Mouse (Mus musculus): ENCODE data around the gene Ctxn2. TPM values are rescaled to one million over a fixed set of nuclear protein-coding genes. Genes with fewer than 3 reads are reported as not detected.
A peak's percentile ranks its signal among the peaks of the same experiment; 100 is the strongest.

Gene Ctxn2
- polyA plus RNA-seq, 1 experiment from 2014 or later = not detected

DNA sequence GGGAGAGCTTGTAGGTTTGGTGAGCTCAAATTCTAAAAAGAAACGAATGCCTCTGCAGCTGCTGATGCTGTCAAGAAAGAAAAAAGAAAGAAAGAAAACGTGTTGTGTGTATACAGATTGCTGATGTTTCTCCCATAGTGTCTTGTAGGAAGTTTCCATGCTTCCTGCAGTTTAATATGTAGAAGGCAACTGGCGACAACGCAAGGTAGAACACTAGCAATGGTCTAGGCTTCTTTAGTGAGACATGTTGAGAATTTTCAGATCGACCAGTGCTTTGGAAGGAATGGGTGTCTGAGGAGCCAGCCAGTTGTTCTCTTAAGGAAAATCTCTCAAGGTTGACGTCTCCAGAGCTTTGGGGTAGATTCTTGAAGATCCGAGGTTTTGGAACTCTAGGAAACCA lies 354 bp downstream of the Ctxn2 start:
- H3K9me3 ChIP-seq = no peaks in the 10 kb centered on the region
- peaks cover 10% of the 10 kb centered on the region; the same call in 1 of the 2 replicates for H3K27me3 ChIP-seq (replicated peaks; ENCODE audit: low read depth, poor library complexity, severe bottlenecking)
- peak overlapping the region; percentile 55 for H3K4me3 ChIP-seq
- no peak for DNase-seq (ENCODE audit: low spot score)
- 31% methylated on average over 7 of the region's 7 CpGs for WGBS
- H3K27ac ChIP-seq (replicated peaks) = no peak overlapping the region
- no peaks in the 10 kb centered on the region for H3K36me3 ChIP-seq (replicated peaks)
- H3K4me1 ChIP-seq = peaks cover 11% of the 10 kb centered on the region

- Histone ChIP-seq H3K9me3 (no peaks in the 10 kb centered on the region), H3K27me3 (replicated peaks; ENCODE audit: low read depth, poor library complexity, severe bottlenecking) (no peaks in the 10 kb centered on the region), H3K4me1 (no peaks in the 10 kb centered on the region), H3K36me3 (replicated peaks) (no peaks in the 10 kb centered on the region), H3K4me3 (no peak overlapping the region), H3K27ac (replicated peaks) (no peak overlapping the region)
- DNase-seq (ENCODE audit: low spot score) = no peak
These were observed 5.8 kb downstream of the Ctxn2 start for GRCm38 (mm10) chr2:125142336-125142735.

DNA sequence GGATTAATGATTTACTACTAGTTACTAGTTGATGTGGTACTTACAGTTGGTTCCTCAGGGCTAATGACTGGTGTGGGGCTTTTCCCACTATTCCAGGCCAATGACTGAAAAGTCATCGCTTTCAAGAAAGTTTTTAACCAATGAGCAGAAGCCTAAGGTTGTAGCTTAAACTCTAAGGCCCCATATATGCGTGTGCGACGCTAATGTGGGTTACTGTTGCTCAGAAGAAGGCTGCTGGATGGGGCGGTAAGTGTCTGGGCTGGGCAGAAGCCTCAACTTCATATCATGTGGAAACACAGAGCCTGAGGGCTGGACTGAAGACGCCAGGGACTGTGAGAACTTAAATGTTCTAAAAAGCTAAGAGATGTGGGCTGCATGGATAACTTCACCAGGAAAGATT lies 15.9 kb downstream of the Ctxn2 start, which contains the start of gene Slc12a1:
Slc12a1 (plus strand) TSS at position 118 of the 400 bp plus-strand sequence.
- Histone ChIP-seq H3K9me3 (no peaks in the 10 kb centered on the region), H3K4me1 (peaks cover 14% of the 10 kb centered on the region), H3K36me3 (replicated peaks) (no peaks in the 10 kb centered on the region), H3K4me3 (no peak within 1 kb of the TSS), H3K27ac (replicated peaks) (no peak within 1 kb of the TSS), H3K27me3 (replicated peaks; ENCODE audit: low read depth, poor library complexity, severe bottlenecking) (no peaks in the 10 kb centered on the region)
- DNase-seq (ENCODE audit: low spot score) = no peak
- WGBS = 85% methylated on average over 6 of the region's 6 CpGs

GRCm38 (mm10) chr2:125154294-125154693 lies 17.8 kb downstream of the Ctxn2 start:
- peaks cover 14% of the 10 kb centered on the region for H3K4me1 ChIP-seq
- H3K27me3 ChIP-seq (replicated peaks; ENCODE audit: low read depth, poor library complexity, severe bottlenecking) = no peaks in the 10 kb centered on the region
- WGBS = 82% methylated on average over 9 of the region's 9 CpGs
- H3K36me3 ChIP-seq (replicated peaks) = no peaks in the 10 kb centered on the region
- no peak for DNase-seq (ENCODE audit: low spot score)
- no peak overlapping the region for H3K27ac ChIP-seq (replicated peaks)
- H3K9me3 ChIP-seq = no peaks in the 10 kb centered on the region
- no peak overlapping the region for H3K4me3 ChIP-seq

DNA sequence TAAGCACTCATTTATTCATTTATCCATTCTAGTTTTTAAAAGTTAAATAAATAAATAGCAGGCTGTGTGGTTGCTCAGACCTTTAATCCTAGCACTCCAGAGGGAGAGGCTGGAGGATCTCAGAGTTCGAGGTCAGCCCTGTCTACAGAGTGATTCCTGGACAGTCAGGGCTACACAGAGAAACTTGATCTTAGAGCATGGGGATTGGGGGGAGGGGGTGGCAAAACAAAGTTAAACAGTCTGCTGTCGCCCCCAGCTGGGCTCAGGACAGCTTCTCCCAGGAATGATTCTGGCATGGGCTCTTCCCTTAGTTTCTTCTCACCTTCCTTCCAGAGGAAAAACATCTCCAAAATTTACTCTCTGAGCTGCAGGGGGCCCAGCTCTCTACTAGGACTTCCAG lies 19.0 kb downstream of the Ctxn2 start:
- no peaks in the 10 kb centered on the region for H3K9me3 ChIP-seq
- no peaks in the 10 kb centered on the region for H3K27me3 ChIP-seq (replicated peaks; ENCODE audit: low read depth, poor library complexity, severe bottlenecking)
- H3K4me1 ChIP-seq = peaks cover 14% of the 10 kb centered on the region
- 6% methylated on average over 2 of the region's 2 CpGs for WGBS
- DNase-seq (ENCODE audit: low spot score) = peak; percentile 65
- no peak overlapping the region for H3K4me3 ChIP-seq
- H3K27ac ChIP-seq (replicated peaks) = no peak overlapping the region
- no peaks in the 10 kb centered on the region for H3K36me3 ChIP-seq (replicated peaks)

GRCm38 (mm10) chr2:125162012-125162470 lies 25.5 kb downstream of the Ctxn2 start:
- no peaks in the 10 kb centered on the region for H3K36me3 ChIP-seq (replicated peaks)
- no peak for DNase-seq (ENCODE audit: low spot score)
- 80% methylated on average over 4 of the region's 4 CpGs for WGBS
- no peaks in the 10 kb centered on the region; the same call in 1 of the 2 replicates for H3K4me1 ChIP-seq
- H3K4me3 ChIP-seq = no peak overlapping the region
- no peak overlapping the region for H3K27ac ChIP-seq (replicated peaks)
- H3K27me3 ChIP-seq (replicated peaks; ENCODE audit: low read depth, poor library complexity, severe bottlenecking) = no peaks in the 10 kb centered on the region
- no peaks in the 10 kb centered on the region for H3K9me3 ChIP-seq

DNA sequence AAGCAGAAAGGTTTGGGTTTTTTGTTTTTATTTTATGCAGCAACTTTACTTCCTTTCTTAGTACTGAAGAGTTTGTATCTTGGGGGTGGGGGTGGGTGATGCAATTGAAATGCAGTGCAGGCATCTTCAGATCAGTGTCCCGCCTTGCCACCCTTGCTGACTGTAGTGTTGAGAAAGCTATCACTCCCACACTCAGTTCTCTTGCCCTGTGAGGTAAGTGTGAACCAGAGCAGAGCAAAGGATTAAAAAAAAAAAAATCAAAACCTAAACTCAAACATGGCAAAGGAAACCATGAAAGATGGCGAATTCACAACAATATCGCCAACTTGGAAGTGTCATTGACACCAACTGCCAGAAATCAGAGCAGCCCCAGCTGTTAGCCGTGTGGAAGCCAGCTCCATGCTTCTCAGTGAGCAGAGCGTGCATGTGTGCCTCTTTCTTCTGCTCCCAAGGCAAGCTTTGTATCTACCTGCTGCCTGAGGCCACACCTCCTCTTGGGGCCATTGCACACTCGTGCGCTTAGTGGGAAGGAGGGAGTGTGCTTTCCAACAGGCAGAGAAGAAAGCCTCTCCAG lies 41.8 kb downstream of the Ctxn2 start:
- no peak overlapping the region for H3K4me3 ChIP-seq
- no peaks in the 10 kb centered on the region for H3K4me1 ChIP-seq
- H3K27me3 ChIP-seq (replicated peaks; ENCODE audit: low read depth, poor library complexity, severe bottlenecking) = no peaks in the 10 kb centered on the region
- 82% methylated on average over 7 of the region's 7 CpGs for WGBS
- no peak for DNase-seq (ENCODE audit: low spot score)
- H3K27ac ChIP-seq (replicated peaks) = no peak overlapping the region
- no peaks in the 10 kb centered on the region for H3K9me3 ChIP-seq
- no peaks in the 10 kb centered on the region for H3K36me3 ChIP-seq (replicated peaks)

DNA sequence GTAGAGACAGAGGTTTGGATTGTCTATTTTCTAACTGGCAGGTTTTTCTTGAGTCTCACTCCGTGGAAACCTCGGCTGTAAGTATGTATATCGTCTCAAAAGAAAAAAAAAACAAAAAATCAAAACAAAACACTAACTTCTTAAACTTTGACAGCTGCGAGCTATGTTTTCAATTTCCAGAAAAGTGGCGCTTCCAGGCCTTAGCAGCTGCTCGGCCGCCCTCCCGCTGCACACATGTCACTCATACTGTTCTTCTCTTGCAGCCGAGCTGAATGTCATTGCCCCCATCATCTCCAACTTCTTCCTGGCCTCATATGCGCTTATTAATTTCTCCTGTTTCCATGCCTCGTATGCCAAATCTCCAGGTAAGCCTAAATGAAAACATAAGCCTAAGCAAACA lies 51.4 kb downstream of the Ctxn2 start:
- no peaks in the 10 kb centered on the region for H3K4me1 ChIP-seq
- 74% methylated on average over 11 of the region's 11 CpGs for WGBS

GRCm38 (mm10) chr2:125189197-125189596 lies 52.7 kb downstream of the Ctxn2 start:
- H3K4me1 ChIP-seq = no peaks in the 10 kb centered on the region
- H3K27me3 ChIP-seq (replicated peaks; ENCODE audit: low read depth, poor library complexity, severe bottlenecking) = no peaks in the 10 kb centered on the region
- no peak overlapping the region for H3K27ac ChIP-seq (replicated peaks)
- H3K9me3 ChIP-seq = no peaks in the 10 kb centered on the region
- WGBS = 1% methylated on average over 2 of the region's 2 CpGs
- no peaks in the 10 kb centered on the region for H3K36me3 ChIP-seq (replicated peaks)
- no peak overlapping the region for H3K4me3 ChIP-seq
- peak; percentile 68 for DNase-seq (ENCODE audit: low spot score)

More for the DNA sequence above, 51.4 kb downstream of the Ctxn2 start:
- DNase-seq (ENCODE audit: low spot score) = no peak
- Histone ChIP-seq H3K27me3 (replicated peaks; ENCODE audit: low read depth, poor library complexity, severe bottlenecking) (no peaks in the 10 kb centered on the region), H3K9me3 (no peaks in the 10 kb centered on the region), H3K27ac (replicated peaks) (no peak overlapping the region), H3K36me3 (replicated peaks) (no peaks in the 10 kb centered on the region), H3K4me3 (no peak overlapping the region)

DNA sequence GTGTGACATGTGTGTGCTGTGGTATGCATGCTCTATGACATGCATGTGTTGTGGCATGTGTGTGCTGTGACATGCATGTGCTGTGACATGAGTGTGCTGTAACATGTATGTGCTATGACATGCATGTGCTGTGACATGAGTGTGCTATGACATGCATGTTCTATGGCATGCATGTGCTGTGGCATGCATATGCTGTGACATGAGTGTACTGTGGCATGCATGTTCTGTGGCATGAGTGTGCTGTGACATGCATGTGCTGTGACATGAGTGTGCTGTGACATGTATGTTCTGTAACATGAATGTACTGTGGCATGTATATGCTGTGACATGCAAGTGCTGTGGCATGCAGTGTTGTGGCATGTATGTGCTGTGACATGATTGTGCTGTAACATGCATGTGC lies 56.4 kb downstream of the Ctxn2 start:
- H3K27ac ChIP-seq (replicated peaks) = no peak overlapping the region
- H3K27me3 ChIP-seq (replicated peaks; ENCODE audit: low read depth, poor library complexity, severe bottlenecking) = no peaks in the 10 kb centered on the region
- H3K4me3 ChIP-seq = no peak overlapping the region
- no peak for DNase-seq (ENCODE audit: low spot score)
- H3K9me3 ChIP-seq = no peaks in the 10 kb centered on the region
- H3K36me3 ChIP-seq (replicated peaks) = no peaks in the 10 kb centered on the region
- H3K4me1 ChIP-seq = no peaks in the 10 kb centered on the region

DNA sequence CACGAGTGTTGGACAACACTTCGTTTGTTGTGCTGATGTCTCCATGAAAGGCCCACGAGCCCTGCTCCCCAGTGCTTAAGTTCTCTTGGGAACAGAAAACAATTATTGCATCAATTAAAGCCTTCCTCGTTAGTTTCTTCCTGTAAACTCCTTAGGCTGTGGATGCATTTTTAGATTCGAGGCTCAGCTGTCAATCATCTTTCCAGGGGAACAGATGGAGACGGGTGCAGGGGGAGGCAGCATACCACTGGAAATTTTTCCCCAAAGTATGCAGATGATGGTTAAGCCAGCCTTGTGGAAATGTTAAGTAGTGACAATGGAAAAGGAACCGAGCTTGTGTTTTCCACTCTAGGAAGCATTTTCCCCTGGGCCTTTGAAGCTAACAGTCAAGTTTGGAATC lies 60.3 kb downstream of the Ctxn2 start:
- no peak for DNase-seq (ENCODE audit: low spot score)
- no peaks in the 10 kb centered on the region for H3K9me3 ChIP-seq
- no peak overlapping the region for H3K27ac ChIP-seq (replicated peaks)
- no peaks in the 10 kb centered on the region for H3K4me1 ChIP-seq
- 57% methylated on average over 7 of the region's 7 CpGs for WGBS
- H3K4me3 ChIP-seq = no peak overlapping the region
- H3K27me3 ChIP-seq (replicated peaks; ENCODE audit: low read depth, poor library complexity, severe bottlenecking) = no peaks in the 10 kb centered on the region
- H3K36me3 ChIP-seq (replicated peaks) = no peaks in the 10 kb centered on the region
